Mouse (Mus musculus): ENCODE data around the gene Fam114a1. TPM values are rescaled to one million over a fixed set of nuclear protein-coding genes. Genes with fewer than 3 reads are reported as not detected.

The Fam114a1 gene
- polyA plus RNA-seq, 1 experiment, result 8.1 TPM

- no peaks in the 10 kb centered on the region for H3K4me1 ChIP-seq (ENCODE audit: control insufficient read depth, insufficient read depth, low read length)
- no peak for TF ChIP-seq POLR2A (IDR thresholded peaks at IDR 0.05; ENCODE audit: extremely low read depth, insufficient read depth, low read length)
- no peak for TF ChIP-seq CTCF (IDR thresholded peaks at IDR 0.05; ENCODE audit: extremely low read depth, insufficient read depth, low read length)
- no peak overlapping the region for H3K27ac ChIP-seq (ENCODE audit: insufficient read depth, low read length)
- H3K4me3 ChIP-seq (ENCODE audit: insufficient read depth, low read length), result no peak overlapping the region
These were observed 116.7 kb downstream of the Fam114a1 start for GRCm38 (mm10) chr5:65086522-65086921.

DNA sequence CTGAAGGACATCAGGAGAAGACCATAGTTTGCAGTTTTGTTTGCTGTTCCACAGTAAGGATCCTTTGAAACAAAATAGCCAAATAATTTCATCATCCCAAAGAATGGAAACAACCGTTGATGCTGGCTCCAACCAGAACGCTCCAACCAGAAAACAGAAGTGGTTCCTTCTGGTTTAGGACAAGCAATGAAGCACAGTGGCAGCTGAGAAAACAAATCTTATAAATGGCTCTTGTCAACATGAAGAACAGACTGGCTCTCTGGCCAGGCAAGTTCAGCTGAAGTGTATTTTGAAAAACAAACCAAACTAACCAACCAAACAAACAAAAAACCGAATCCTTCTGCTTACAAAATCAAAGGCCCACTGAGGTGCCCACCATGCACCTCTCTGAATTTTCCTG, 119.8 kb downstream of the Fam114a1 start:
- Histone ChIP-seq H3K4me3 (ENCODE audit: insufficient read depth, low read length) (no peak overlapping the region), H3K4me1 (ENCODE audit: control insufficient read depth, insufficient read depth, low read length) (no peaks in the 10 kb centered on the region), H3K27ac (ENCODE audit: insufficient read depth, low read length) (no peak overlapping the region)
- TF ChIP-seq CTCF (IDR thresholded peaks at IDR 0.05; ENCODE audit: extremely low read depth, insufficient read depth, low read length) (no peak), POLR2A (IDR thresholded peaks at IDR 0.05; ENCODE audit: extremely low read depth, insufficient read depth, low read length) (no peak)

DNA sequence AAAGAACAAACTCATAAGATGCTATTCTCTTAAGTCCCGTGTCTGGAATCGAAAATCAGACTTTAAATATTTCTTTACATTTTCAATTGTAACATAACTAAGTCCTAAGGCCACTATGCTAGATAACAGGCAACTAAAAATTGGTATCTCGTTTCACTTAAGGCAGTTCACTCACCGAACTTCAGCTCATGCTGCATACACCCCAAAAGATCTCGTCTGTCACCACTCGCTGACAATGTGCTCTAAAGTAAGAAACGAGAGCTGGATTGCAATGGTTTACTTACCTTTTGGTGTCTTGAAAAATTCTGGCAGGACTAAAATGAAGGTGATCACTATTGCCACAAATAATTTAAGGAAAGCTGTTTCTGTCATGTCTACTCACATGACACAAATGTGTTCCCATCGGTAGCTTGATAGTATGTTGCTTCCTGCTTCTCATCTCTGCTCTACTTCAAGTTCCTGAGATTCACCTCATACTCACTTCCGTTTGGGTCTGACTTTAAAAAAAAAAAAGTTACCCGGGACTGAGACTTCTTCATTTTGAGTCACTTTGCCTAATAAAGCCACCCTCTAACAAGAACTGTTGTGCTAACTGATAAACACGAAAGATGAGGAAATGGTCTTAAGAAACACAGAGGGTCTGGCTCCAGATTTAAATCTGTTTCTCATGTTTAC, 121.5 kb downstream of the Fam114a1 start:
- Histone ChIP-seq H3K4me1 (ENCODE audit: control insufficient read depth, insufficient read depth, low read length) (no peaks in the 10 kb centered on the region), H3K4me3 (ENCODE audit: insufficient read depth, low read length) (no peak overlapping the region), H3K27ac (ENCODE audit: insufficient read depth, low read length) (no peak overlapping the region)
- TF ChIP-seq POLR2A (IDR thresholded peaks at IDR 0.05; ENCODE audit: extremely low read depth, insufficient read depth, low read length) (no peak), CTCF (IDR thresholded peaks at IDR 0.05; ENCODE audit: extremely low read depth, insufficient read depth, low read length) (no peak)

Other genes starting within 250 kb of the Fam114a1 start
- gene Klf3, start 166.7 kb upstream of the Fam114a1 start, polyA plus RNA-seq (2012; rRNA removed), result 18.7 TPM in 2 replicates
- gene Tlr1, start 36.5 kb upstream of the Fam114a1 start, polyA plus RNA-seq (2012; rRNA removed), result 0.63 and 1.0 TPM in 2 replicates
- gene Tlr6, start 10.0 kb upstream of the Fam114a1 start, polyA plus RNA-seq (2012; rRNA removed), result 0.72 and 1.1 TPM in 2 replicates
- gene Tmem156, start 122.1 kb downstream of the Fam114a1 start, polyA plus RNA-seq (2012; rRNA removed), result 0.23 and 0.38 TPM in 2 replicates
- gene Klhl5, start 137.5 kb downstream of the Fam114a1 start, polyA plus RNA-seq (2012; rRNA removed), result 46.9 and 49.1 TPM in 2 replicates
- gene Wdr19, start 229.6 kb downstream of the Fam114a1 start, polyA plus RNA-seq (2012; rRNA removed), result 18.9 and 20.2 TPM in 2 replicates